Mouse (Mus musculus): Measurements from ENCODE around the gene Chordc1.
"Not testable (repeated sequence)": the region's sequence is repeated elsewhere in the genome, so short reads cannot be mapped to it uniquely, and the experiment has no call there.

Chordc1 gene

DNA sequence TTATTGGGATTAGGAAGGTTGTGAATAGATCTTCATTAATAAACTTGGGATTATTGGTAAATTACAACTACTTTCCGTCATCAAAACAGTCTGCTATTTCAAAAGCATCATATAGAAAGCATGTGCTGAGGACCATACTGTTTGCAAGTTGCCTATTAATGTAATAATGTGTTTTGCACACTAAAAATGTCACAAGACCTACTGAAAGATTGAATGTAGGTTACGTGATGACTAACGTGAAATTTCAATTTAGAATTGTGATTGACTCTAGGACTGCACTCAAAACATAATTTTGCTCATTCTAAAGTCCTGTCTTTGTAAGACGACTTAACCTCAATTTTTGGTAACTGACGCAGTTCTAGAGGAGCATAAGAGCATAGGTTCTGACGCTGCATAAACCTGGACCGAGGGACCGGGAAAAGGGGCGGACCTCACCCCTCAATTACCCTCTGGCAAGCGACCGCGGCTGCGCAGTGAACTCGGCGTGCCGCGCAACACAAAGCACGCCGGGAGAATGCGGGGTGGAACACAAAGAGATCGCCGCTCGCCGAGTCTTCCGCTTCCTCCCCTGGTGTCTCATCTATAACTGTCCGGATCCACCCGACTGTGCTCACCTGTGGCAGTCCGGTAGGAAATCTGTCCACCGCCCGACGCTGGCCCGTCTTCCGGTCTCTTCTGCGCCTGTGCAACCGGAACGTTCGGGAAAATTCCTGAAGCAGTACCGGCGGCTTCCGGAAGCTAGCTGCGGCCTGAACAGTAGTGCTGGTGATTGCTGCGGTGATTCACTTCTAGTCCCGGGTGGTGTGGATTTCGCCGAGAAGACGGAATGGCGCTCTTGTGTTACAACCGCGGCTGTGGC lies at the start of gene Chordc1:
Gene Chordc1, plus strand, starts transcription at position 555 of the 859 bp plus-strand sequence.
- DNase-seq = peak; percentile 97

GRCm38 (mm10) chr9:18275901-18276300 lies 16.0 kb upstream of the Chordc1 start:
- no peak for DNase-seq

GRCm38 (mm10) chr9:18276844-18277243 lies 15.1 kb upstream of the Chordc1 start:
- no peak for DNase-seq

GRCm38 (mm10) chr9:18277497-18277896 lies 14.4 kb upstream of the Chordc1 start:
- no peak for DNase-seq

GRCm38 (mm10) chr9:18278693-18279092 lies 13.2 kb upstream of the Chordc1 start:
- not testable (repeated sequence) for DNase-seq

DNA sequence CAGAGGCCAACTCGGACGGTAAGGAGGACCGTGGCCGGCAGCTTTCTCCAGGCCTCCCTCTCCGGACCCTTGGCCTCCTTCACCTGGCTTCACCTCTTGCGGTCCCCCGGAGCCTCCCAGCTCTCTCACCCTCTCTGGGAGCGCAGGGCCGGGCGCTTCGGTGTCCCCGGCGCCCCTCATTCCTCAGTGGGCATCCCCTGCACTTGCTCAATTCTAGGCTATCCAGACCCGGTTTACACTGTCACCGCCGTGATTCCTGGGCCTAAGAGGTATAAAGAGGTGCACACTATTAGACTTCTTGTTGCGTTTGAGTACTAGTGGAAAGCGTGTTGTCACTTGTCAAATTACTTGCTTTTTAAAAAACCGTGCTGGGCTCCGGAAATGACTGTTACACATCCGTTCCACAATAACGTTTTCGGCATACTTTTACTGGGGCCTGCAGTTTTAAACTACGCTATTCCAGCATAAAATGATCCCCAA lies 558 bp downstream of the Chordc1 start:
- DNase-seq = no peak

GRCm38 (mm10) chr9:18293026-18293781 lies 1.3 kb downstream of the Chordc1 start:
- no peak for DNase-seq

GRCm38 (mm10) chr9:18298301-18298700 lies 6.4 kb downstream of the Chordc1 start:
- no peak for DNase-seq

- DNase-seq = no peak
These were observed 28.1 kb downstream of the Chordc1 start for GRCm38 (mm10) chr9:18319990-18320389.
